Mouse (Mus musculus): Measurements from ENCODE around the gene Klf7.
A peak's percentile ranks its signal among the peaks of the same experiment; 100 is the strongest.
"Not testable (repeated sequence)": the region's sequence is repeated elsewhere in the genome, so short reads cannot be mapped to it uniquely, and the experiment has no call there.

Gene Klf7

DNA sequence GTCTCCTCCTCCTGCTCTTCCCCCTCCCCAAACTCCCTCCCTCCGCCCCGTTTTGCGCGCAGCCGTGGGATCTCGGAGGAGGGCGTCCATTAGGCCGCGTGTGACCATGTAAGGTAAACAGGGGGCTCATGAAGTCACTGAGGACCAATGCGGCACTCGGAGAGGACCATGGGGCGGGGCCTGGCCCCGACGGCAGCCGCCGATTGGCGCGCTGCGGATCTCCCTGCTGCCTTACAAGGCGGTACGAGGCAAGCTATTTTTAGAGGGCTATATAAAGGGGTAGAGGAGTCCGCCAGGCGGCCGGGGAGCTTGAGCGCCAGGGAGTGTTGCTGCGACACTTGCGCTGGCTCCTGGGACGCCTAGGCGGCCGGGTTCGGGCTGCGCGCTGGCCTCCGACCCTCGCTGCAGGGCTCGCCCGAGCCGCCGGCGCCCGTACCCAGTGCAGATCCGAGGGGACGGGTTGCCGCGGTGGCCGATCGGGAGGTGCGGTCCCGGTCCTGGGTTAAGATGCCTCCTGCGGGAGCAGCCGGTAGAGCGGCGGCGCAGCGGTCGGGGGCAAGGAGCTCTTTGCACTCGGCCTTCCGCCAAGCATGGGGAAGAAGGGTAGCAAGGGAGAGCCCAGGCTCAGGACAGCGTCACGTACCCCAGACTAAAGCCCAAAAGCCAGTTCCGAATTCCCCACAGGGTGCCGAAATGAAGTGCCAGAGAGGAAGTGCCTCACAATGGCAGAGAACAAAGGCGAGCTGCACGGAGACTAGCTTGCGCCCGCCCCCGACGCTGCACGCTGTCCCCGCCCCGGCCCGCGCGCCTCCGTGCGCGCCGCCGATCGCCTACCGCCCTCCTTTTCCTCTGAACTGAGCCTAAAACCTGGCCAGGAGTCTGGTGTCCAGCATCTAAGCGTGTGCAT lies at the start of gene Klf7:
Gene Klf7 (minus strand): TSS at position 724 of the 907 bp plus-strand sequence.
- peak; percentile 80 to 82 for DNase-seq (ENCODE audit: low spot score in 2 of 2)

GRCm38 (mm10) chr1:64164526-64165062 lies 42.5 kb upstream of the Klf7 start:
- no peak for DNase-seq (ENCODE audit: low spot score in 2 of 2)

GRCm38 (mm10) chr1:64158766-64159165 lies 36.7 kb upstream of the Klf7 start:
- no peak for DNase-seq (ENCODE audit: low spot score in 2 of 2)

DNA sequence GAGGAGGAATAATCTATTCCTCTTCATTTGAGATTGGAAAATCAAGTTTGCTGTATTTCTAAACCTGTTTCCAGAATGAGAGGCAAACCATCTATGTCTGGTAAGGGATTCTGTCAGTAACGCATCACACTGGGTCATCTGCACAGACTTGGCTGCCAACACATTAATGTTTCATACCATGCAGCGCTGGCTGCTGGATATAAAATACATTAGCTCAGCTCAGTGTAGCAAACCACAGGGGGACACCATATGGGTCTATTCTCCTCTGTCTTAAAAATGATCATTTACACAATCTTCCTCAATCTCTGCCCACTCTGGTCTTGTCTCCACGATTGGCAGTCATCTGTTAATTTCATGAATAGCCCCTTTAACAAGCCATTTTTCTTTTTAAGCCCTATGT lies 27.1 kb upstream of the Klf7 start:
- no peak for DNase-seq (ENCODE audit: low spot score in 2 of 2)

DNA sequence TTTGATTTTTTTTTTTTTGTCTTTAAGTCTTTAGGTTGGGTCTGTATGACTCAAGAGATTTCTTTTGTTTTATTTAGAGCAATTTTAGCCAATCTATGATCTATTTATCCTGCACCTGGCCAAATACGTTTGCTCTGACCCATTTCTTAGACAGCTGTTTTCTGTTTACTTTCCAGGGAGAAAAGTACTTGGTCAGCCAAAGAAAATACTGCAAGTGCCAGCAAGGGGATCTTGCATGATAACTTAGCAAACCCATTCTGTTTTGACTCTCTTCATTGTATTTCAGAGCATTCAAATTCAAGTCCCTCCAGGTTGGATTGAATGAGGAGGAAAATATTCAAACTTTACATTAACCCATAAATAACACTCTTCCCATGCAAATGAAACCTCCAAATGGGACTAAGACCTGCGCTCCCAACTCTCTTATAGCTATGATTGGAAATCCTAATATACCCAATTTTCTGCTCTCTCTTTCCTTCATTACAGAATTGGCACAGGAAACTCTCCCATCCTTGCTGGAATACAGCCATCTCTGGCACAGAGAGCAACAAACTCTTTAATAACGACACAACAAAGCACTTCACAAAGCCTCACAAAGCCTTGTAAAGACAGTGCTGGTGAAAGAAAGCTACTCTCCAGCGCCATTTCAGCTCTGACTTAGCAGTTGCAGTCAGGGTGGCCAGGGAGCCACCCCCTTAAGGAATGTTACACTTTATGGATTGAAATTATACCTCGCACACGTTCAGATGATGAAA lies 20.8 kb upstream of the Klf7 start:
- DNase-seq (ENCODE audit: low spot score in 2 of 2), result no peak

GRCm38 (mm10) chr1:64134439-64134838 lies 12.4 kb upstream of the Klf7 start:
- no peak for DNase-seq (ENCODE audit: low spot score in 2 of 2)

DNA sequence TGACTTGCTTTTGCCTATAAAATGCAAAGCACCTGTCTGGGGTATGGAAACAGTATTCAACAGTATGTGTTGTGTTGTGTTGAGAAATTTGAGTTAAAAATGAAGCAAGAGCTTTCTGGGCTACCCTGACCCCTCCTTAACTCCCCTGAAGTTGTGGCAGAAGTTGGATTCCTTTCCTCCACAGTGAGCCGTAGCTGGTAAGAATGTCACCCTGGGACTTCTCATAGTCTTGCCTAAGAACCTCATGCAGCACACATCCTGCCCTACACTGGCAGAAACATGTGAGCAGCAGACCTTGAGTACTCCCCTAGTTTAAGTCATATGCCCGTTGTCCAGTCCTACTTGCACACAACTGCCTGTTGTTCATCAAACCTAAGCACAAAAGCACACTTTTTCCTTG lies 4.7 kb upstream of the Klf7 start:
- no peak for DNase-seq (ENCODE audit: low spot score in 2 of 2)

GRCm38 (mm10) chr1:64122466-64122830 lies 366 bp upstream of the Klf7 start:
- no peak for DNase-seq (ENCODE audit: low spot score in 2 of 2)

- peak in 1 of 2 experiments; percentile 11 for DNase-seq (ENCODE audit: low spot score in 2 of 2)
These were observed 1.1 kb downstream of the Klf7 start for GRCm38 (mm10) chr1:64120811-64121515.

GRCm38 (mm10) chr1:64120421-64120810 lies 1.7 kb downstream of the Klf7 start:
- peak in 1 of 2 experiments; percentile 3 for DNase-seq (ENCODE audit: low spot score in 2 of 2)

- DNase-seq (ENCODE audit: low spot score in 2 of 2), result no peak
These were observed 2.2 kb downstream of the Klf7 start for GRCm38 (mm10) chr1:64119851-64120250.

DNA sequence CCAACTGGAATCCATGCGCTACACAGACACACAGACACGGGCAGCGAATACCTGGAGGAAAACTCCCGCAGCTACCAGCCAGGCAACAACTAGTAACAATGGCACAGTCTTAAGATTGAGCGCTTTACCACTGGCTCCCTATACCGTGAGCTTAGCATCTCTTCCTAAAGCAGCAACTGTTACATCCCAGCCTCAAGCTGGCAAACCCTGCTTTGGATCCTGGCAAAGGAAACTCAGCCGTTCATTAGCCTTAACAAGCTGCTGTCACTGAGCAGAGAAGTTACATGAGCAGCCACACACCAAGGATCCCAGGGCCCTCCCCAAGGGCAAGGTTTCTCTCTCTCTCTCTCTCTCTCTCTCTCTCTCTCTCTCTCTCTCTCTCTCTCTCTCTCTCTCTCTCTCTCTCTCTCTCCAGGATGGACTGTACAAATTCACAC lies 2.7 kb downstream of the Klf7 start:
- no peak for DNase-seq (ENCODE audit: low spot score in 2 of 2)

DNA sequence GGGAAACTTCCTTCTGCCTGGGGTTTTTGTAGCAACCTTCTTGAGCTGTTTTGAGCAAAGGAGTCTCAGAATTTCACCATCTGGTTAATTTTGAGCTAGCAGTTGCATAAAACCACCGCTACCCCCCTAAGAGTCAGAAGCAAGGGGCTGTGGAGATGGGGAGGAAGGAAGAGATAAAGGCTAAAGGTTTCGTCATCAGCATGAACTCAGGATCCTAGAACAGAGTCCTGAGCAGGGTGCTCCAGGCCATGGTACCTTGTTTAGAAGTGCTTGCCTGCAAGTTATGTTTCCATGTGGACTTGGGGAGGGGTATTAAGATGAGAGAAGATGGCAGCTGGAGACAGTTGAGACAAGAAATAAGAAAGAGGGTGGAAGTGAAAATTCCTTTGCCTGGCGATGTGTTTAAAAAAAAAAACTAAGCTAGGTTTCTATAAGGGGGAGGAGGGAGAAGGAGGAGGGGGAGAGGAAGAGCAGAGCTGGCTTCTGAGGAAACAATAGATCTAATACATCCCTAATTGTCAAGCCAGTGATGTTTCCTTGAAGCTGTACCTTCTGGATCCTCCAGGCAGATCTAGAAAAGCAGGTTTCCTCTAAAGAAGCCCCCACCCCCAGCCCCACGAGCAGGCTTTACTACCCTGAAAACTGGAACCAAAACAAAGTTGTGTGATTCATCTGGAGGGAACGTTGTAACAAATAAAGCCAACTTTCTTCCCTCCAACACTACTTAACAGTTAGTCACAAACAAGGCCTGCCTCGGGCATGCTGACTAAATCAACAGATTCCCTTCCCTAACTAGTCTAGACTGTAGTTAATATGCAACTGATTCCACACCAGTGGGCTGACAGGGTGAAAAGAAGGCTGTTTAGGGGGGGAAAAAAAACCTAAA lies 3.6 kb downstream of the Klf7 start:
- DNase-seq (ENCODE audit: low spot score in 2 of 2), result no peak

GRCm38 (mm10) chr1:64117478-64118284 lies 4.4 kb downstream of the Klf7 start:
- DNase-seq (ENCODE audit: low spot score in 2 of 2), result no peak

- no peak for DNase-seq (ENCODE audit: low spot score in 2 of 2)
These were observed 5.2 kb downstream of the Klf7 start for GRCm38 (mm10) chr1:64116746-64117455.

- DNase-seq (ENCODE audit: low spot score in 2 of 2), result no peak
These were observed 7.5 kb downstream of the Klf7 start for GRCm38 (mm10) chr1:64114579-64114978.

- not testable (repeated sequence) for DNase-seq (ENCODE audit: low spot score in 2 of 2)
These were observed 13.4 kb downstream of the Klf7 start for GRCm38 (mm10) chr1:64108653-64109052.

DNA sequence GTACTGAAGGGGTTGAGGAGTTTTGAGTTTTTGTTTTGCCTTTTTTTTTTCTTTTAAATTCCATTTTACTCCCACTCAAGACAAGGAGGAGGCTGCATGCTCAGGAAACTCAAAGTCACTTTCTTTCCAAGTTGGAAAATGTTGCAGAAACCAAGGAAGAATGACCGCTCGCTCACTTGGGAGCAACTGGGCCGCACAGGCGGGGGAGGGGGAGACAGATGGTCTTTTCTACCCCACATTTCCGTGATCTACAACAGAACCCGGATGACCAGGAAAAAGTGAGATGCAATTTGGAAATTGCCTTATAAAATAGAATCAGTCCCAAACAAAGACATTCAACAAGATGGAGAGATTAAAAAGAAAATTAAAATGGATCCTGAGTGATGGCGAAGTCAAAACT lies 14.6 kb downstream of the Klf7 start:
- no peak for DNase-seq (ENCODE audit: low spot score in 2 of 2)

GRCm38 (mm10) chr1:64106127-64106526 lies 16.0 kb downstream of the Klf7 start:
- no peak for DNase-seq (ENCODE audit: low spot score in 2 of 2)

All from spleen, postnatal 14 days (tissue).